Mouse (Mus musculus): ENCODE data around the gene Mfsd12. TPM values are rescaled to one million over a fixed set of nuclear protein-coding genes. Genes with fewer than 3 reads are reported as not detected.

The Mfsd12 gene
- polyA plus RNA-seq, 1 experiment = 21.7 TPM

DNA sequence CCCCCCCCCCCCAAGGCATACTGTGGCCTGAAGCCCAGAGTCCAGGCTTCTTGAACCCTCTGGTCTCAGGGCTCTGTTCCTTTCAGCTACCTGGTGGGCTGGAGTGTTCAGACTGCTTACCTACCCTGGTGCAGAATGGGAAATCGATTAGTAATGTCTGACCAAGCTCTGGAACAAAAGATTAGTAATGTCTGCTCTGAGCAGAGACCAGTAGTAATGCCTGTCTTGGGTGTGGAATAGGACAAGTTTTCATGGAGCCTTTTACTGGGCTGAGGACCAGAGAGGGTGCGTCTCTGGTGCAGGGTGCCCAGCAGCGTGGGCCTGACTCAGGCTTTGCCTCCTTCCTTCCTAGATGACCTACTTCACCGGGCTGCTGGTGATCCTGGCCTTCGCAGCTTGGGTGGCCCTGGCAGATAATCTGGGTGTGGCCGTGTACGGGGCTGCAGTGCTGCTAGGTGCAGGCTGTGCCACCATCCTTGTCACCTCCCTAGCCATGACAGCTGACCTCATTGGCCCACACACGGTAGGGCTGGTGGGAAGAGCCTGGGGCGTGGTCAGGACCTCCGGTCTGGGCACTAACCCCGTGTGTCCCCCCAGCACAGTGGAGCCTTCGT is 5.2 kb downstream of the Mfsd12 start:
- Histone ChIP-seq H3K36me3 (ENCODE audit: control insufficient read depth, insufficient read depth) (peaks cover 9% of the 10 kb centered on the region), H3K79me2 (ENCODE audit: control insufficient read depth, insufficient read depth) (peaks cover 5% of the 10 kb centered on the region), H3K4me3 (no peak overlapping the region), H3K27me3 (ENCODE audit: control insufficient read depth, insufficient read depth, insufficient read length) (no peaks in the 10 kb centered on the region), H3K4me2 (ENCODE audit: low read depth) (no peak overlapping the region), H3ac (ENCODE audit: control insufficient read depth, insufficient read length) (no peak overlapping the region)
- TF ChIP-seq MYOG (IDR thresholded peaks at IDR 0.05; ENCODE audit: control insufficient read depth in 1 of 3, insufficient read depth in 1 of 3, insufficient read length in 2 of 3, low read depth in 2 of 3) (no peak), E2F4 (IDR thresholded peaks at IDR 0.05; ENCODE audit: insufficient read depth) (no peak), MYOD1 (IDR thresholded peaks at IDR 0.05; ENCODE audit: control insufficient read depth in 1 of 3, insufficient read length in 2 of 3, low read depth in 2 of 3) (no peak), SRF (IDR thresholded peaks at IDR 0.05; ENCODE audit: control insufficient read depth, insufficient read length, low read depth) (no peak), USF1 (IDR thresholded peaks at IDR 0.05; ENCODE audit: low read depth) (no peak), POLR2A (IDR thresholded peaks at IDR 0.05; ENCODE audit: insufficient read length, low read depth) (no peak), REST (IDR thresholded peaks at IDR 0.05; ENCODE audit: insufficient read depth, insufficient read length) (no peak), TCF3 (IDR thresholded peaks at IDR 0.05; ENCODE audit: insufficient read length, low read depth) (no peak), CEBPB (IDR thresholded peaks at IDR 0.05; ENCODE audit: insufficient read depth, poor library complexity, severe bottlenecking) (no peak), TCF12 (IDR thresholded peaks at IDR 0.05; ENCODE audit: insufficient read depth, poor library complexity, severe bottlenecking) (no peak), POLR2AphosphoS2 (IDR thresholded peaks at IDR 0.05; ENCODE audit: insufficient read length, low read depth) (no peak), MAX (IDR thresholded peaks at IDR 0.05; ENCODE audit: low read depth) (no peak)

DNA sequence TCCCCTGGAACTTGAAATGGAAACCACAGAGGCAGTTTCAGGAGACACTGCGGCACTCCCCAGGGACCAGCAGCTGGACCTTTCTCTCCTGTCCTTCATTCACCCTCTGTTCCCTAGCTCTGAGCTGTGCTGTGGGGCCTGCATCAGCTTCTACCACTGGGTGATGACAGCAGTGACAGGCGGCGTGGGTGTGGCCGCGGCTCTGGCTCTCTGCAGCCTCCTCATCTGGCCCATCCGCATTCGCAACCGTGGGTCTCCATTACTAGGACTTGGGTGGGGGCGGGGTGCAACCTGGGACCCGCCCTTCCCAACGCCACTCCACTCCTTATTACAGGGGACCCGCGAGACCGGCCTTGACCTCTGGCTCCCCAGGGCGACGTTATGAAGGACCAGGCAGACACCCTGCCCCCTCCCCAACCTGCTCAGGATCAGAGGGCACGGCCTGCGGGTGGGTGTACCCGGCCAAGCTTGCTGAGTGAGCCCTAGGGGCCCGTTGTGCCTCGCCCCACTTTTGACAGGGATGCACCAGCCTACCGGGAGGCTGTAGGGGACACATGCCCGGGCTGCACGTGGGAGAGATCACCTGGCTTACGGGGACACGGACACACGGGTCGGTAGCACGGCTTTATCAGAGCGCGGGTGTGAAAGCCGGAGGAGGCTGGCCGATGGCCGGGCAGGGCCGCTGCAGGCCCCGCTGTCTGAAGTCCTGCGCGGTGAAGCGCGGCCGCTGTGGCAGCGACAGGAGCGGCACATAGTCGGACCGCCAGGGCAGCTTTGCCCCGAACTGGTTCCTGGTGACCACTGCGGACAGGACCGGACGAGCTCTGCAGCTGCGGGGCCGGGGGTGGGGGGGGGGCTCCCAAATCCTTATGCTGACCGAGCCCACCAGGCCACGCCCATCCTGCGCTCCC is 6.4 kb downstream of the Mfsd12 start:
- Histone ChIP-seq H3K4me3 (no peak overlapping the region), H3K36me3 (ENCODE audit: control insufficient read depth, insufficient read depth) (peaks cover 14% of the 10 kb centered on the region), H3ac (ENCODE audit: control insufficient read depth, insufficient read length) (no peak overlapping the region), H3K27me3 (ENCODE audit: control insufficient read depth, insufficient read depth, insufficient read length) (no peaks in the 10 kb centered on the region), H3K79me2 (ENCODE audit: control insufficient read depth, insufficient read depth) (peaks cover 2% of the 10 kb centered on the region), H3K4me2 (ENCODE audit: low read depth) (no peak overlapping the region)
- TF ChIP-seq POLR2A (IDR thresholded peaks at IDR 0.05; ENCODE audit: insufficient read length, low read depth) (peak; percentile 20), SRF (IDR thresholded peaks at IDR 0.05; ENCODE audit: control insufficient read depth, insufficient read length, low read depth) (no peak)

DNA sequence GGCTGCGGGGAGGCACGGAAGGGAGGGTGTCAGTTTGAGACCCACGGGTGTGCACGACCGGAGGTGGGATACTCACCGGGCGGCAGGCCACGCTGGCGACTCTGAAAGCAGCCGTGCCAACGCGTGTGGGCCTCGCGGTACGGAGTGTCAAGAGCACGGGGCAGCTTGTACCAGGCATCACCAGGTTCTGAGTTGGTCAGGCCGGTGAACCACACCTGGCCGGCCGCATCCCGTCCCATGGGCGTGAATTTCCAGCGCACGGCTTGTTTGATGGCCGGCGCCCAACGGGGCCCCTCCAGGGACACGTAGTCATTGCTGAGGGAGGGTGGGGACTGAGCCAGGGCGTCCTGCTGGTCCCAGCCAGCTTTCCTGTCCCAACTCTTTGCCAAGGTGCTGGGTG is 7.4 kb downstream of the Mfsd12 start:
- no peak overlapping the region for H3K4me3 ChIP-seq

DNA sequence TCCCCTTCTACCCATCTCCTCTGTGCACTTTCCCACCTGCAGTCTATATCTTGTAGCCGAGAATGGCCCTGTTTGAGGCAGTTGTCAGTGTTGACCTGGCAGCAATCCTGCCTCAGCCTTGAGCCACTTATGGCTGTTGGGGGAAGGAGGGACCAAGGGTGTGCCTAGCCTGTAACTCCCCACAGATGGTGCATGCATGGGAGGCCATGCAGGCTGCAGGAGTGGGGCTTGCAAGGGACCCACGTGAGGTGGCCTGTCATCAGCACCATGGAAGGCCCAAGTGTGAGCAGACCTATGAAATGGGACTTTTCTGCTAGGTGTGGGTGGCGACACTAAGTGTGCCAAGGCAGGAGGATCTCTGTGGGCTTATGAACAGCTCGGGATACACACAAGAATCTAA is 7.8 kb downstream of the Mfsd12 start:
- peaks cover 14% of the 10 kb centered on the region for H3K36me3 ChIP-seq (ENCODE audit: control insufficient read depth, insufficient read depth)
- H3K27me3 ChIP-seq (ENCODE audit: control insufficient read depth, insufficient read depth, insufficient read length) = no peaks in the 10 kb centered on the region
- H3K79me2 ChIP-seq (ENCODE audit: control insufficient read depth, insufficient read depth) = no peaks in the 10 kb centered on the region
- TF ChIP-seq MAX (IDR thresholded peaks at IDR 0.05; ENCODE audit: low read depth) (no peak), POLR2A (IDR thresholded peaks at IDR 0.05; ENCODE audit: insufficient read length, low read depth) (peak; percentile 44), TCF12 (IDR thresholded peaks at IDR 0.05; ENCODE audit: insufficient read depth, poor library complexity, severe bottlenecking) (no peak), SRF (IDR thresholded peaks at IDR 0.05; ENCODE audit: control insufficient read depth, insufficient read length, low read depth) (no peak), CEBPB (IDR thresholded peaks at IDR 0.05; ENCODE audit: insufficient read depth, poor library complexity, severe bottlenecking) (no peak), E2F4 (IDR thresholded peaks at IDR 0.05; ENCODE audit: insufficient read depth) (no peak), MYOD1 (IDR thresholded peaks at IDR 0.05; ENCODE audit: control insufficient read depth in 1 of 3, insufficient read length in 2 of 3, low read depth in 2 of 3) (no peak), REST (IDR thresholded peaks at IDR 0.05; ENCODE audit: insufficient read depth, insufficient read length) (no peak), MYOG (IDR thresholded peaks at IDR 0.05; ENCODE audit: control insufficient read depth in 1 of 3, insufficient read depth in 1 of 3, insufficient read length in 2 of 3, low read depth in 2 of 3) (no peak), TCF3 (IDR thresholded peaks at IDR 0.05; ENCODE audit: insufficient read length, low read depth) (no peak), USF1 (IDR thresholded peaks at IDR 0.05; ENCODE audit: low read depth) (no peak), POLR2AphosphoS2 (IDR thresholded peaks at IDR 0.05; ENCODE audit: insufficient read length, low read depth) (peak; percentile 84)
- H3K4me2 ChIP-seq (ENCODE audit: low read depth) = no peak overlapping the region
- H3ac ChIP-seq (ENCODE audit: control insufficient read depth, insufficient read length) = no peak overlapping the region
- no peak overlapping the region for H3K4me3 ChIP-seq

More for the DNA sequence above, 7.4 kb downstream of the Mfsd12 start:
- peaks cover 14% of the 10 kb centered on the region for H3K36me3 ChIP-seq (ENCODE audit: control insufficient read depth, insufficient read depth)
- H3ac ChIP-seq (ENCODE audit: control insufficient read depth, insufficient read length) = no peak overlapping the region
- no peaks in the 10 kb centered on the region for H3K79me2 ChIP-seq (ENCODE audit: control insufficient read depth, insufficient read depth)
- H3K27me3 ChIP-seq (ENCODE audit: control insufficient read depth, insufficient read depth, insufficient read length) = no peaks in the 10 kb centered on the region
- H3K4me2 ChIP-seq (ENCODE audit: low read depth) = no peak overlapping the region
- TF ChIP-seq USF1 (IDR thresholded peaks at IDR 0.05; ENCODE audit: low read depth) (no peak), POLR2AphosphoS2 (IDR thresholded peaks at IDR 0.05; ENCODE audit: insufficient read length, low read depth) (peak; percentile 87)
